Mouse (Mus musculus) layer of hippocampus, adult 8-10 months (tissue): ENCODE measurements around the gene 2010003K11Rik. TPM values are rescaled to one million over a fixed set of nuclear protein-coding genes. Genes with fewer than 3 reads are reported as not detected.

Experiments used
- DNase-seq, 2 experiments: peaks; one replicate each; pipeline ENCODE4 v3.0.0; 2022; ENCODE audit warnings: low spot score in 2 of 2
- total RNA-seq, 4 experiments: library from RNA; stranded (reverse); gene quantifications; 2 replicates each; pipeline ENCODE4 v1.2.4; 2022

2010003K11Rik gene
- total RNA-seq: not detected

DNA sequence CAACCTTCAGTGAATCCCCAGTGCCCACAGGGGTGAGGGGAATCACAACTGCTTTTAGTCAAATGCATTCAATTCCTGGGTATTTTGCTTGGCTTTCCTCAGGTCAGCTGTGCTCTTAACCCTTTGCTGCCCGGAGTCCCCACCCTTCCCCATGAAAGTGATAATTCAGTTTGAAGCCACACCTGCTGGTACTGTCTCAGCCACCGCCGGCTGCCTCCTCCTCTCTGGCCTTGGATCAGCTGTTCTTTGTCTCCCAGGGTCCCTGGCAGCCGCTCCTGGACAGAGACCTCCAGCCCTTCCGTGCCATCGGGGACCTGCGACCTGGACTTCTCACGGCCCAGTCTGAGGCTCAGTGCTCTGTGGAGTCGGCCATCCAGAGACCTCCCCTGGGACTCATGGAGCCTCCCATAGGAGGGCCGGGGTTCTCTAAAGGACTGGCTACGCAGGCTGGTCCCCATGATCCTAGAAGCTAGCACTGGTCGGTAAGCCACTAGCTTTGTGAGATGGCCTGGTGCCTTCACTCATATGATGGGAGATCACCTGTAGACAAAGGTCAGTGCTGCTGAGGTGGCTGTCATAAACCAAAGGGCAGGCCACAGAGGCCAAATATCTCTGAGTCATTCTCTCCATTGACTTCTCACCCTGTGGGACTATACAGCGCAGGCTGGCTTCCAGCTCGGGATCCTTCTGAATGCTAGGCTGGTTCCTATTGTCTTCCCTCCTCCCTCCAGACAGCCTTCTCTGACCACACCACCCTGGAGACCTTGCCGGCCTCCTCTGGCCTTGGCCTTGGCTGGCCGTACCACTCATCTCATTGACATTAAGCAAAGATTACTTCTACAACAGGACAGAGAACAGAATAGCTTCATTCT, at the start of gene 2010003K11Rik:
Gene 2010003K11Rik, minus strand, starts transcription at position 522 of the 872 bp plus-strand sequence.
- no peak for DNase-seq

DNA sequence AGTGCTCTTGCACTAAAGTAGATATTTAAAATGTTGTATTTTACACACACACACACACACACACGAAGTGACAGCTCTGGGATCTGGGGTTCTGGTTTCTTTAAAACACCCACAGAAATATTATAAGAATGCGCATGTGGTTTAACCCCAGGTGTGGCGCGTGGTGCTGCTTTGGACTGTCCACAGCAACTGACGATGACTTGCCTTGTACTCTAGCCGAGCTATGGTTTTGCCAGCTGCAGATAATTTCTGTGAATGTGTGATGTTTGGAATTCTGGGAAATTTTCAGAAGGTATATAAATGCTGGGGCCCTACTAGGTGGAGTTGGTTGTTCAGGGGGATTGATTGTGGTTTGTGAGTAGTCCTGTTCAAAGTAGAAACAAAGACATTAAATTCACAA, 49.4 kb upstream of the 2010003K11Rik start:
- no peak for DNase-seq

GRCm38 (mm10) chr19:4545841-4546240, 47.5 kb upstream of the 2010003K11Rik start:
- no peak for DNase-seq

- DNase-seq: no peak
These were observed 46.7 kb upstream of the 2010003K11Rik start for GRCm38 (mm10) chr19:4545091-4545490.

- DNase-seq: no peak
These were observed 43.7 kb upstream of the 2010003K11Rik start for GRCm38 (mm10) chr19:4542081-4542480.

GRCm38 (mm10) chr19:4540992-4541391, 42.6 kb upstream of the 2010003K11Rik start:
- DNase-seq: no peak

DNA sequence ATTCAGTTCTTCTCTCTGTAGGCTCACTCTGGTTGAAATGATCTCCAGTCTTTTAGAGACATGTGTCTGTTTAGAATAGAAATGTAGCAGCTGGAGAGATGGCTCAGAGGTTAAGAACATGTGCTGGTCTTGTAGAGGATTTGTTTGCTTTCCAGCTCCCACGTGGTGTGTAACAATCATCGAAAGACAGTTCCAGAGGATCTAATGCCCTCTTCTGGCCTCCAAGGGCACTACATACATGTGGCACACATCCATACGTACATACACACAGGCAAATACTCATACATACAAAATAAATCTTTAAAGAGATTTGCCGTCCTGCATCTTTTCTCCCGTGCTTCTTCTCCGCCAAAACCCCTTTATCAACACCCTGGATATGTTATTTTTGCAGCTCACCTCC, 41.9 kb upstream of the 2010003K11Rik start:
- DNase-seq: no peak

DNA sequence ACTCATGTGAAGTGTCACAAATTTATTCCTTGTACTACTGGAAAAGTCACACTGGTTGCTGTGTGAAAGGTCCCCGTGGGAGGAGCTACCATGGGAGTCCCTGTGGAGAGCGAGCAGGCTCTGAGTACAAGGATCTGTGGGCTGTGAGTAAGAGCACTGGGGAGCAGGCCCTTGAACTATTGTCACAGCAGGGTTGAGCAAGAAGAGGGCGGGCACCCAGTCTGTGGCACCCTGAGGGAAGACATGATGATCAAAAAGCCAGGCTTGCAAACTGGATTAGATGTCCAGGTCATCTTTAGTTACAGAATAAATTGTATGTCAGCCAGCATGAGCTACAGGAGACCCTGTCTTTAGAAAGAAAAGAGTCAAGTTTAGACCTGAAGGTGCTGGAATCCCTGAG, 38.2 kb upstream of the 2010003K11Rik start:
- DNase-seq: no peak

- DNase-seq: no peak
These were observed 37.5 kb upstream of the 2010003K11Rik start for GRCm38 (mm10) chr19:4535922-4536321.

GRCm38 (mm10) chr19:4534646-4535045, 36.3 kb upstream of the 2010003K11Rik start:
- no peak for DNase-seq

DNA sequence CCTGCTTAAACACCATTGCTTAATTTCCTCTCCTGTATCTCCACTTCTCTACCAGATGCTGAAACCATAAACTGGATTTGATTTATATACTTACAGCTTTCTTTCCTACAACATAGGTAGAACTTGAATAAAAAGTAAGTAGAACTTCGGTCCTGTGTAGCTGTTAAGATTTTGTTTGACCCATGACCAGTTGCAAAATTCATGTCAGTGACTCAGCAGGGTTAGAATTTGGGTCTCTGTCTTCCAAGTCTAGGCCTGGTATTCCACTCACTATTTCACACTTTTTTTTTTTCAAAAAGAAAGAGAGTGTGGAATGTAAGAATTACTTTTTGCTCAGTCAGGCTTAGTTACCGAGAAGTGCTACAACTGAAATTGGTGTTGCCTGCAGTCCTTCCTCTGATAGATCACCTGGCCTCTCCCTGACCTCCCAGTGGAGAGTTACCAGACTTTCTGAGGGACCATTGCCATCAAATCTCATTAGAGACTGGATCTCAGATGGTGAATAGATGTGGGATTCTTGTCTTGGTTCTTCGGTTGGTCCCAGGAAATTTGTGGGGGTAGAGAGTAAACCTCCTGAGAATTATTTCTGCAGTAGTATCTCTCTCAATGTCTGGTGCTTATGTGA, 23.2 kb upstream of the 2010003K11Rik start:
- no peak for DNase-seq

DNA sequence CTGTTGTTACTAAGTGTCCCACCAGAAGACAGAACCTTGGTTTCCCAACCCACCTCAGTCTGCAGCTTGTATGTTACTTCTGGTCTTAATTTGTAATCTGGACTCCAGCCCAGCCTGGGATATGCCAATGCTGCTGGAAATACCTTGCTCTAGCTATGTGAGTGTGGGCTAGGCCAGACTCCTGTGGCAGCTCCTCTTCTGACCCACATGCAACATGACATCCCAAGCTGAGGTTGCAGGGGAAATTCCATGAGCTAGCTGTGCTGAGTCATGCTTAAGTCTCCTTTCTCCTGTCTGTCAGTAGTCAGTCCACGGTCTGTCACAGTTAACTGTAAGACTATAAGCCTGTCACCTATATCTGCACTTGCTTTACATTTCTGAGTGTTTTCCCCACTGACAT, 19.1 kb upstream of the 2010003K11Rik start:
- DNase-seq: no peak

DNA sequence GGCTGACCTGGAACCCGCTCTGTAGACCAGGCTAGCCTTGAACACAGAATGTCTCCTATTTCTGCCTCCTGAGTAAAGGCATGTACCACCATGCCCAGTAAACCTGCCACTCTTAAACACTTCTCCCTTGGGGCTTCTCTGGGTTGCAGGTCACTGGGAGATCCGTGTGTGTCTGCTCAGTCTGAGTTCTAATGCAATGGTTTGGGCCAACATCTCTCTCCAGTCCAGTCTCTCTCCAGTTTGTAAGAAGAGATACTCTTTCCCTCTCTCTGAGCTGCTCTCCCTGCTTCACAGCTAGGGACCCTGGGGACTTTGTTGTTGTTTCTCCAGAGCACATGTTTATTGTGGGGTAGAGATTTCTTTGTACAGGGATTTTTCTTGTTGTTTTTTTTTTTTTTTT, 17.9 kb upstream of the 2010003K11Rik start:
- no peak for DNase-seq

GRCm38 (mm10) chr19:4515746-4516145, 17.4 kb upstream of the 2010003K11Rik start:
- no peak for DNase-seq

DNA sequence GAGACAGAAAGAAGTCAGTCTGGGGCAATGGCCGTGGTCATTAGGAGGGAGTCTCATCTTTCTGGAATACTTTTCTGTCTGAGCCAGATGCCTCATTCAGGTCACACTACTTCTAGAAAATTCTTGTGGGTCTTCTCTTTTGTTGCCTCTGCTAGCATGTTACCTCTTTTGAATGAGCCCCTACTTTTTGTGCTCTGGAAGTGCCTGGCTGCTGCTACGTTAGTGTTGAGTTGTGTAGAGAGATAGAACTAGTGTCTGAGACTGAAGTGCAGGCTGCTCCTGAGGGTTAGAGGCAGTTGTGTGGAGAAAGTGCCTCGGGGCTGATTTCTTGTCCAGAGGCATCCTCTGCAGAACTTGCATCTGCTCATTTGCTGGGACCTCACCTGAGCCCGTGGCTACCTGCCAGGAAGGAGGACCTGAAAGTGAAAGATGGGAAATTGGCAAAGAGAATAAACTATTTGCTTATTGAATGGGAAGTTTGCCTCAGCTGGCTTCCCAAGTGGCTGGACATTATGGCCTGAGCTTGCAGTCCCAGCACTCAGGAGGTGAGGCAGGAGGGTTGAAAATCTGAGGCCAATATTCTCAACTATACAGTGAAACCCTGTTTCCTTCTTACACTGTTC, 15.0 kb upstream of the 2010003K11Rik start:
- no peak for DNase-seq

- no peak for DNase-seq
These were observed 12.9 kb upstream of the 2010003K11Rik start for GRCm38 (mm10) chr19:4511116-4511841.

GRCm38 (mm10) chr19:4509986-4510963, 11.9 kb upstream of the 2010003K11Rik start, which contains the start of gene Pcx:
Gene Pcx, plus strand, starts transcription at chr19:4510472.
- peak; percentile 99 to 100 for DNase-seq

- no peak for DNase-seq
These were observed 9.4 kb upstream of the 2010003K11Rik start for GRCm38 (mm10) chr19:4507746-4508145.

DNA sequence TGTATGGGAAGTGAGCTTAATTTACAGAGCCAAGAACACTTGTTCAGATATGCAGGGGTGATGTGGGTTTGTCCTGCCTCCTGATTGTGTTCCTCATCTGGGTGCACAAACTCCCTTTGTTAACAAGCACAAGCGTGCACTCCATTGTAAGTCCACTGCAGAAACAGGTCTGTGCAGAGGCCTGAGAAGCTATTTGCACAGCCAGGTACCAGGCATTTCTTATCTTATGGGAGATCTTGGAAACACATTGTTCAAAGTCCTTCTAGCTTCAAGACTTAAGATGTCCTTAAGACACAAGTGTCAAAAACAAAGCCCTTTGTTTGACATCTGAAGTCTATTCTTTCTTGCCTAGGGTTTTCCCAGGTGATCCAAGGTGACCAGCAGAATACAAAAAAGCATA, 6.4 kb upstream of the 2010003K11Rik start:
- DNase-seq: no peak

GRCm38 (mm10) chr19:4502701-4503100, 4.3 kb upstream of the 2010003K11Rik start:
- no peak for DNase-seq
